Mouse (Mus musculus): ENCODE data around the gene Aif1. TPM values are rescaled to one million over a fixed set of nuclear protein-coding genes. Genes with fewer than 3 reads are reported as not detected.
A peak's percentile ranks its signal among the peaks of the same experiment; 100 is the strongest.

The Aif1 gene
- polyA plus RNA-seq, 1 experiment, result not detected

- Histone ChIP-seq H3K79me2 (ENCODE audit: control insufficient read depth, insufficient read depth) (peaks cover 54% of the 10 kb centered on the region), H3K4me3 (ENCODE audit: insufficient read depth, poor library complexity, severe bottlenecking) (peak within 1 kb of the TSS; percentile 86), H3K27me3 (ENCODE audit: control insufficient read depth, insufficient read depth, insufficient read length) (no peaks in the 10 kb centered on the region), H3K79me3 (ENCODE audit: low read depth) (peaks cover 37% of the 10 kb centered on the region), H3ac (ENCODE audit: control insufficient read depth, insufficient read length, low read depth) (peak within 1 kb of the TSS; percentile 94), H3K36me3 (ENCODE audit: control insufficient read depth, insufficient read depth) (peaks cover 34% of the 10 kb centered on the region)
- TF ChIP-seq MAX (IDR thresholded peaks at IDR 0.05) (peak; percentile 21), CTCF (IDR thresholded peaks at IDR 0.05; ENCODE audit: control insufficient read depth, insufficient read depth, insufficient read length) (no peak), MYOG (IDR thresholded peaks at IDR 0.05; ENCODE audit: control insufficient read depth, extremely low read depth, insufficient read length) (no peak), USF1 (IDR thresholded peaks at IDR 0.05; ENCODE audit: low read depth) (no peak)
Measured at GRCm38 (mm10) chr17:35121871-35122303, 54.0 kb downstream of the Aif1 start, which contains the start of gene Csnk2b. Csnk2b (minus strand) TSS chr17:35122053.

- no peak for TF ChIP-seq CTCF (IDR thresholded peaks at IDR 0.05; ENCODE audit: control insufficient read depth, insufficient read depth, insufficient read length)
- TF ChIP-seq MAX (IDR thresholded peaks at IDR 0.05), result peak; percentile 11
- TF ChIP-seq USF1 (IDR thresholded peaks at IDR 0.05; ENCODE audit: low read depth), result no peak
- peak within 1 kb of the TSS; percentile 86 for H3K4me3 ChIP-seq (ENCODE audit: insufficient read depth, poor library complexity, severe bottlenecking)
- peaks cover 32% of the 10 kb centered on the region for H3K79me3 ChIP-seq (ENCODE audit: low read depth)
- peak within 1 kb of the TSS; percentile 94 for H3ac ChIP-seq (ENCODE audit: control insufficient read depth, insufficient read length, low read depth)
- no peaks in the 10 kb centered on the region for H3K27me3 ChIP-seq (ENCODE audit: control insufficient read depth, insufficient read depth, insufficient read length)
- peaks cover 34% of the 10 kb centered on the region for H3K36me3 ChIP-seq (ENCODE audit: control insufficient read depth, insufficient read depth)
- peaks cover 48% of the 10 kb centered on the region for H3K79me2 ChIP-seq (ENCODE audit: control insufficient read depth, insufficient read depth)
Measured at GRCm38 (mm10) chr17:35121143-35121799, 54.6 kb downstream of the Aif1 start, which contains the start of gene Gpank1. Gpank1 (plus strand) TSS chr17:35121455.

Small RNA genes lying within 50 kb of the gene (microRNA-seq; reads per million reads assigned to microRNA genes)
- gene Mir6973a (ENCODE audit: borderline microRNAs expressed) (not detected), gene Mir6974 (ENCODE audit: borderline microRNAs expressed) (not detected)

Other genes with a start within 250 kb of the Aif1 start
- 11.7 TPM for gene Neu1, start 244.8 kb downstream of the Aif1 start, polyA plus RNA-seq (2012; fragmentation: generic; extraction: Trizol)
- gene Hspa1b, start 216.8 kb downstream of the Aif1 start, polyA plus RNA-seq (2012; fragmentation: generic; extraction: Trizol), result 22.6 TPM
- not detected for gene Gm20481, start 206.2 kb downstream of the Aif1 start, polyA plus RNA-seq (2012; fragmentation: generic; extraction: Trizol)
- 1.8 TPM for gene Hspa1a, start 203.9 kb downstream of the Aif1 start, polyA plus RNA-seq (2012; fragmentation: generic; extraction: Trizol)
- 0.99 TPM for gene Hspa1l, start 203.4 kb downstream of the Aif1 start, polyA plus RNA-seq (2012; fragmentation: generic; extraction: Trizol)
- gene Lsm2, start 194.2 kb downstream of the Aif1 start, polyA plus RNA-seq (2012; fragmentation: generic; extraction: Trizol), result 133 TPM
- 214 TPM for gene Vars, start 175.1 kb downstream of the Aif1 start, polyA plus RNA-seq (2012; fragmentation: generic; extraction: Trizol)
- gene Vwa7, start 159.5 kb downstream of the Aif1 start, polyA plus RNA-seq (2012; fragmentation: generic; extraction: Trizol), result 0.07 TPM
- gene Sapcd1, start 148.1 kb downstream of the Aif1 start, polyA plus RNA-seq (2012; fragmentation: generic; extraction: Trizol), result 0.23 TPM
- 0.76 TPM for gene Msh5, start 129.3 kb downstream of the Aif1 start, polyA plus RNA-seq (2012; fragmentation: generic; extraction: Trizol)
- 509 TPM for gene Clic1, start 126.1 kb downstream of the Aif1 start, polyA plus RNA-seq (2012; fragmentation: generic; extraction: Trizol)
- 129 TPM for gene Ddah2, start 117.0 kb downstream of the Aif1 start, polyA plus RNA-seq (2012; fragmentation: generic; extraction: Trizol)
- 0.12 TPM for gene Ly6g6c, start 110.7 kb downstream of the Aif1 start, polyA plus RNA-seq (2012; fragmentation: generic; extraction: Trizol)
- 0.04 TPM for gene Mpig6b, start 109.9 kb downstream of the Aif1 start, polyA plus RNA-seq (2012; fragmentation: generic; extraction: Trizol)
- not detected for gene Ly6g6e, start 99.2 kb downstream of the Aif1 start, polyA plus RNA-seq (2012; fragmentation: generic; extraction: Trizol)
- not detected for gene Ly6g6d, start 98.0 kb downstream of the Aif1 start, polyA plus RNA-seq (2012; fragmentation: generic; extraction: Trizol)
- gene Ly6g6f, start 90.5 kb downstream of the Aif1 start, polyA plus RNA-seq (2012; fragmentation: generic; extraction: Trizol), result not detected
- 54.0 TPM for gene Abhd16a, start 86.8 kb downstream of the Aif1 start, polyA plus RNA-seq (2012; fragmentation: generic; extraction: Trizol)
- not detected for gene Ly6g5c, start 67.8 kb downstream of the Aif1 start, polyA plus RNA-seq (2012; fragmentation: generic; extraction: Trizol)
- gene Ly6g5b, start 60.6 kb downstream of the Aif1 start, polyA plus RNA-seq (2012; fragmentation: generic; extraction: Trizol), result 0.28 TPM
- gene Gpank1, start 54.6 kb downstream of the Aif1 start, polyA plus RNA-seq (2012; fragmentation: generic; extraction: Trizol), result 25.8 TPM
- gene Csnk2b, start 54.0 kb downstream of the Aif1 start, polyA plus RNA-seq (2012; fragmentation: generic; extraction: Trizol), result 300 TPM
- gene D17H6S53E, start 49.7 kb downstream of the Aif1 start, polyA plus RNA-seq (2012; fragmentation: generic; extraction: Trizol), result 13.0 TPM
- gene Apom, start 44.0 kb downstream of the Aif1 start, polyA plus RNA-seq (2012; fragmentation: generic; extraction: Trizol), result 0.20 TPM
- gene Bag6, start 40.9 kb downstream of the Aif1 start, polyA plus RNA-seq (2012; fragmentation: generic; extraction: Trizol), result 202 TPM
- 183 TPM for gene Prrc2a, start 11.2 kb downstream of the Aif1 start, polyA plus RNA-seq (2012; fragmentation: generic; extraction: Trizol)
- gene Lst1, start 12.4 kb upstream of the Aif1 start, polyA plus RNA-seq (2012; fragmentation: generic; extraction: Trizol), result 0.92 TPM
- gene Ltb, start 18.4 kb upstream of the Aif1 start, polyA plus RNA-seq (2012; fragmentation: generic; extraction: Trizol), result not detected
- not detected for gene Tnf, start 25.9 kb upstream of the Aif1 start, polyA plus RNA-seq (2012; fragmentation: generic; extraction: Trizol)
- 0.07 TPM for gene Lta, start 29.3 kb upstream of the Aif1 start, polyA plus RNA-seq (2012; fragmentation: generic; extraction: Trizol)
- gene Gm16181, start 44.8 kb upstream of the Aif1 start, polyA plus RNA-seq (2012; fragmentation: generic; extraction: Trizol), result not detected
- 1.4 TPM for gene Atp6v1g2, start 57.6 kb upstream of the Aif1 start, polyA plus RNA-seq (2012; fragmentation: generic; extraction: Trizol)
- 20.1 TPM for gene Nfkbil1, start 59.7 kb upstream of the Aif1 start, polyA plus RNA-seq (2012; fragmentation: generic; extraction: Trizol)
- 330 TPM for gene Ddx39b, start 65.7 kb upstream of the Aif1 start, polyA plus RNA-seq (2012; fragmentation: generic; extraction: Trizol)
- 23.5 TPM for gene H2-D1, start 86.7 kb upstream of the Aif1 start, polyA plus RNA-seq (2012; fragmentation: generic; extraction: Trizol)
- 3.3 TPM for gene H2-Q1, start 144.3 kb upstream of the Aif1 start, polyA plus RNA-seq (2012; fragmentation: generic; extraction: Trizol)
- gene H2-Q2, start 166.2 kb upstream of the Aif1 start, polyA plus RNA-seq (2012; fragmentation: generic; extraction: Trizol), result 0.11 TPM
- gene H2-Q4, start 203.5 kb upstream of the Aif1 start, polyA plus RNA-seq (2012; fragmentation: generic; extraction: Trizol), result 3.5 TPM
- not detected for gene H2-Q6, start 248.8 kb upstream of the Aif1 start, polyA plus RNA-seq (2012; fragmentation: generic; extraction: Trizol)

Data from C2C12 (cell line).